Mouse (Mus musculus) liver, embryonic 12.5 days (tissue): ENCODE measurements around the gene Tdp2. TPM values are rescaled to one million over a fixed set of nuclear protein-coding genes. Genes with fewer than 3 reads are reported as not detected.

Experiments used
- ATAC-seq: fragments of 200-750 bp; cut with Nextera tagmentation; 2 replicates; pipeline ENCODE4 v1.8.0; 2017; ENCODE audit warnings: moderate number of reproducible peaks, mild to moderate bottlenecking, moderate library complexity
- H3K27ac ChIP-seq: fragments of 300-500 bp; sonication (generic); 2 replicates; pipeline ENCODE4 v1.5.1; 2016; ENCODE audit warnings: mild to moderate bottlenecking
- H3K27me3 ChIP-seq: fragments of 300-500 bp; sonication (generic); replicated peaks from 2 replicates; pipeline ENCODE4 v1.6.1; 2016; ENCODE audit warnings: mild to moderate bottlenecking, moderate library complexity
- H3K36me3 ChIP-seq: fragments of 300-500 bp; sonication (generic); 2 replicates; pipeline ENCODE4 v1.6.1; 2016; ENCODE audit warnings: mild to moderate bottlenecking, moderate library complexity
- H3K4me1 ChIP-seq: fragments of 300-500 bp; sonication (generic); 2 replicates; pipeline ENCODE4 v1.6.1; 2016
- H3K4me2 ChIP-seq: fragments of 300-500 bp; sonication (generic); 2 replicates; pipeline ENCODE4 v1.6.1; 2016; ENCODE audit warnings: mild to moderate bottlenecking, moderate library complexity
- H3K4me3 ChIP-seq: fragments of 300-500 bp; sonication (generic); 2 replicates; pipeline ENCODE4 v1.5.1; 2016; ENCODE audit warnings: mild to moderate bottlenecking, moderate library complexity
- H3K9ac ChIP-seq: fragments of 300-500 bp; sonication (generic); 2 replicates; pipeline ENCODE4 v1.6.1; 2016; ENCODE audit warnings: mild to moderate bottlenecking, moderate library complexity
- H3K9me3 ChIP-seq: fragments of 300-500 bp; sonication (generic); replicated peaks from 2 replicates; pipeline ENCODE4 v1.6.1; 2016; ENCODE audit warnings: mild to moderate bottlenecking, moderate library complexity
- WGBS: fragments of 180-500 bp; shearing (Covaris S2); methylation state at CpG from one replicate; pipeline ENCODE4 v1.1.7; 2016; ENCODE audit not compliant: insufficient replicate concordance; 5-methylcytosine and 5-hydroxymethylcytosine counted together
- polyA plus RNA-seq: library from polyadenylated mRNA; unstranded; fragments of >200 nt; fragmentation: Nextera tagmentation; extraction: Ambion mirVana; gene quantifications from 2 replicates; pipeline ENCODE4 v1.2.1, GENCODE M21; 2016

Tdp2 gene
- polyA plus RNA-seq, 1 experiment from 2014 or later, result 40.5 TPM

DNA sequence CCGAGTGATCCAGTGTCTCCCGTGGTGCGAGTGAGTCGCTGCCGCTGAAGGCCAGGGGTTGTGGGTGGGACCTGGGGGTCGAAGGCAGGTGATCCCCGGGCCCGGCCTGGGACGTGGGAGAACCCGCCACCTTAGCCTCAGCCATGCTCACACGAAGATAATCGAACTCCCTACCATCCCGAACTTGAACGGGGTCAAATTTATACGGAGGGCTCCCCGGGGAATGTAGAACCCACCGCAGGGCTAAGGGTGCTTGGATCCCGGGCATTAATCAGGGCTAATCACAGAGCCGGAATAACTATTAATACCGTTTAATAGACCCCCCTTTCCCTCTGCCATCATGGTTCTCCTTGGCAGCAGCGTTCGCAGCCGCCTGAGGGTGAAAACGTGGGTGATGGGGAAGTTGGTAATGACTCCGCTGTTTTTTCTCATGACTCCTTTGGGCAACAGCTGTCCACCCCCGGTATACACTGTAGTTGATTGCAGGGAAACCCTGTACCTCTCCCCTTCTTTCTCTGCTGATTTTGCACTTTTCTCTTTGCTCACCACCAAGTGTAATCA lies 29.3 kb upstream of the Tdp2 start:
- Histone ChIP-seq H3K27ac (peak overlapping the region; percentile 100), H3K9ac (peak overlapping the region; percentile 100), H3K4me2 (peak overlapping the region; percentile 90), H3K9me3 (no peaks in the 10 kb centered on the region), H3K27me3 (no peaks in the 10 kb centered on the region), H3K4me1 (peaks cover 34% of the 10 kb centered on the region), H3K36me3 (peaks cover 32% of the 10 kb centered on the region), H3K4me3 (peak overlapping the region; percentile 97)
- under 1% methylated on average over 26 of the region's 26 CpGs for WGBS
- peak; percentile 27; the same call in 1 of the 2 replicates for ATAC-seq

DNA sequence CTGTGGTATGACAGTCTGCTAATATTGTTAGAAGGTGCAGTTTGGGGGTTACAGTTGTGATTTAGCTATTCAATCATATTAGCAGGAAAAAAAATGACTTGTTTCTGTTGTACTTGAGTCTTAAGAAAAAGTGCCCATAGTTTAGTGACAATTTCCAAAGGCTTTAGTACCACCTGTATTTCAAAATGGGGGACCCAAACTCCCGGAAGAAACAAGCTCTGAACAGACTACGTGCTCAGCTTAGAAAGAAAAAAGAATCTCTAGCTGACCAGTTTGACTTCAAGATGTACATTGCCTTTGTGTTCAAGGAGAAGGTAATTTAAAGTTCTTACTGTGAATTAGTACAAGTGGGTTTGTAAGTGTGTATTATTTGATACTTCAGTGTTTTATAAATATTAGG lies 28.3 kb upstream of the Tdp2 start:
- H3K9ac ChIP-seq, result peak overlapping the region; percentile 100
- peak overlapping the region; percentile 100 for H3K27ac ChIP-seq
- no peak for ATAC-seq
- H3K4me3 ChIP-seq, result peak overlapping the region; percentile 97
- WGBS, result 20% methylated on average over 2 of the region's 2 CpGs
- no peaks in the 10 kb centered on the region for H3K9me3 ChIP-seq
- peaks cover 42% of the 10 kb centered on the region for H3K36me3 ChIP-seq
- H3K27me3 ChIP-seq, result no peaks in the 10 kb centered on the region
- H3K4me1 ChIP-seq, result peaks cover 34% of the 10 kb centered on the region
- H3K4me2 ChIP-seq, result peak overlapping the region; percentile 90

DNA sequence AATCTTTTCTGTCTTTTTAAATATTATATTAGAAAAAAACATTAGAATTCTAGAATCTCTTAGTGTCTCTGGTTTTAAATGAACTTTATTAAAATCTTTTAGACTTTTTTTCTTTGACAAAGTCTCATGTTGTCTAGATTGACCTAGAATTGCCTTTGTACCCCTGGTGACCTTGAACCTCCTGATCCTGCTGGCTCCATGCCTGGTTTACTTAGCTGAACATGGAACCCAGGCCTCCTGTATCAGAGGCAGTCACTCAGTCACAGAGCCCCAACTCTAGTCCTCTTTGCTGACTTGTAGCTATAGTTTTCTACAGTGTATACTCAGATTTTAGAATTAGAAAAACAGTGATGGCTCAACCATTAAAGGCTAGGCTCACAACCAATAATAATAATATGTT lies 25.4 kb upstream of the Tdp2 start:
- H3K27ac ChIP-seq, result no peak overlapping the region
- H3K4me3 ChIP-seq, result no peak overlapping the region
- H3K4me2 ChIP-seq, result no peak overlapping the region
- H3K4me1 ChIP-seq, result peaks cover 30% of the 10 kb centered on the region
- H3K27me3 ChIP-seq, result no peaks in the 10 kb centered on the region
- H3K9me3 ChIP-seq, result no peaks in the 10 kb centered on the region
- peaks cover 71% of the 10 kb centered on the region for H3K36me3 ChIP-seq
- no peak overlapping the region for H3K9ac ChIP-seq
- no peak for ATAC-seq

DNA sequence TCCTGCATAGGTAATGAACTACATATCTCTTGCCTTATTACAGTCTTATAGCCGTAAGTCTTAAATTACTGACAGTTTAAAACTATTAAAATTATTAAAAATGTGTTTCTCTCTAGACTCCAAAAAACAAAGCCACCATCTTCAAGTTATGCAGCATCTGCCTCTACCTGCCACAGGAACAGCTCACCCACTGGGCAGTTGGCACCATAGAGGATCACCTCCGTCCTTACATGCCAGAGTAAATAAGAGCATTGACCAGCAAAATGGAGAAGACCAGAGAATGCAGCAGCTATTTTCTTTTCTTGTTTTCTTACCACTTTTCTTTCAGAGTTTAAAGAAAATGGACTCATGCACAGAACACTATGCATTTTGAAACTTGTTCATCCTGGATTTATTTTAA lies 19.0 kb upstream of the Tdp2 start:
- Histone ChIP-seq H3K4me3 (no peak overlapping the region), H3K27ac (no peak overlapping the region), H3K4me2 (no peak overlapping the region), H3K4me1 (peaks cover 10% of the 10 kb centered on the region), H3K9ac (no peak overlapping the region), H3K9me3 (no peaks in the 10 kb centered on the region), H3K27me3 (no peaks in the 10 kb centered on the region), H3K36me3 (peaks cover 91% of the 10 kb centered on the region)
- no peak for ATAC-seq
- WGBS, result 88% methylated on average over 2 of the region's 2 CpGs

DNA sequence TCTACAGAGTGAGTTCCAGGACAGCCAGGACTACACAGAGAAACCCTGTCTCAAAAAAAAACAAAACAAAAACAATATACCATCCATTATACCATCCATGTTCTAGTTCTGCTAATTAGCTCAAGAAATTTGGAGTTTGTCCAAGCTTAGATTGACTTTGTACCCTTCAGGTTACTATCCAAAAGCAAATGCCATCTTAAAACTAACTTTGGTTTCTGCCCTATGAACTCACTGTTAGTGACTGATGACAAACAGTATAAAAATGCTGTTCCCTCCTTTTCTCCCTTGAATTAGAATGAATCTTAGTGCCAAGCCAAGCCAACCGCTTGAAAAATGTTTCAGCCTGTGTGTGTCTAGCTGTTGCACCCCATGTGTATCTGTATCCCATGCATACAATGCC lies 16.9 kb upstream of the Tdp2 start:
- Histone ChIP-seq H3K9me3 (no peaks in the 10 kb centered on the region), H3K4me3 (no peak overlapping the region), H3K36me3 (peaks cover 79% of the 10 kb centered on the region), H3K27me3 (no peaks in the 10 kb centered on the region), H3K27ac (no peak overlapping the region), H3K9ac (no peak overlapping the region), H3K4me2 (no peak overlapping the region), H3K4me1 (peaks cover 10% of the 10 kb centered on the region)
- ATAC-seq, result no peak
- 85% methylated on average over 1 of the region's 1 CpGs for WGBS

DNA sequence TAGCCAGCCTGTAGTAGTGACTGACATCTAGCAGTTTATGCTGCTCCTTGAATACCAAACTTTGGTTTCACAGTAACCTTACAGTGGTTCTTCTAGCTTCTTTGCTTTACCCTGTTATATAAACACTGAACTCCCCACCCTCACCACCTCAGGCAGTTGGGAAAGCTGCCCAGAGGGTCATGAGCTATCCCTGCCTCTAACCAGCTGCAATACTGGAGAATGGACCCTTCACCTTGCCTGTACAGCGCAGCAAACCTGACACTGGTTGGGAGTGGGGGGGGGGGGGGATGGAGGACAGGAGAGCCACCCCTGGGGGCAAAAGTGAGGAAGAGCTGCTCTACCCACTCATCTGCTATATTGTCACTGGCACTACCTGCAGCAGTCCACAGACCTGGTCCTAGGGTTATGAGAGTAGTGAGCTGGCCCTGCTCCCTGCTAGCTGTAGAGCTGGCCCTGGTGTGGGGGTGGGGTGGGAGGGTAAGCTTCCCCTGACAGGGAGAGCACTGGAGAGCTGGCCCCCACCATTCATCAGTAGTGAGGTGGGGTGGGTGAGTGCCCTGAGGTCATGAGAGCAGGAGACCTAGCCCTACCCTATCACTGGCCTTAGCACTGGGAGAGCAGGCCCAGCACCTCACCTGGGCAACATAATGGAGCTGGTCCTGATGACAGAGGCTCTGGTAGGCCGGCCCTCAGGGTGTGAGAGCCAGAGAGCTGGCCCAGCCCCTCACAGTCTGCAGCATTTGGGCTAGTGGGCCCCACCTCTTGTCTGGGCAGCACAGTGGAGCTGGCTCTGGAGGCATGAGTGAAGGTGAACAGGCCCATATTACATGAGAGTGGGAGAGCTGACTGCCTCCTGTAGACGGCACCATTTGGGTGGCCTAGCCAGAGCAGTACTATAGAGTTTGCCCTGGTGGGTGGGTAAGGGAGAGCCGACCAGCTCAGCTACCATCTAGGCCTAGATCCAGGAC lies 15.1 kb upstream of the Tdp2 start:
- 64% methylated on average over 4 of the region's 4 CpGs for WGBS
- Histone ChIP-seq H3K4me2 (peak overlapping the region; percentile 6; the same call in 1 of the 2 replicates), H3K27me3 (no peaks in the 10 kb centered on the region), H3K4me3 (no peak overlapping the region), H3K36me3 (peaks cover 66% of the 10 kb centered on the region), H3K27ac (peak overlapping the region; percentile 64; the same call in 1 of the 2 replicates), H3K4me1 (peaks cover 8% of the 10 kb centered on the region), H3K9ac (no peak overlapping the region), H3K9me3 (no peaks in the 10 kb centered on the region)
- peak; percentile 73 for ATAC-seq

DNA sequence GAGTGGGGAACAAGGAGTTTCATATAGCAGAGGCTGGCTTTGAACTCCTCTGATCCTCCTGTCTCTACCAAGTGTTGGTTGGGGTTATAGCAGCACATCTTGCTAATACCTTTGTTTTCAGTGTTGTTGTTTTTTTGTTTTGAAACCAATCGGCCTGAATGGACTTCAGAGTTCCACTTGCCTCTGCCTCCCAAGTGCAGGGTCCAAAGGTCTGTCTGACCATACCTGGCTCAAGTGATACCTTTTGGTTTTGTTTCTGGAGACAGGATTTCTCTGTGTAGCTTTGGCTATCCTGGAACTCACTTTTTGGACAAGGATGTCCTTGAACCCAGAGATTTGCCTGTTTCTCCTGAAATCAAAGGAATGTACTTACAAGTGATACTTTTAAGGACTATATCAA lies 11.5 kb upstream of the Tdp2 start:
- peaks cover 8% of the 10 kb centered on the region for H3K4me1 ChIP-seq
- no peak overlapping the region for H3K4me3 ChIP-seq
- no peak overlapping the region for H3K27ac ChIP-seq
- no peak overlapping the region for H3K9ac ChIP-seq
- no peak for ATAC-seq
- no peak overlapping the region for H3K4me2 ChIP-seq
- H3K27me3 ChIP-seq, result no peaks in the 10 kb centered on the region
- no peaks in the 10 kb centered on the region for H3K9me3 ChIP-seq
- peaks cover 33% of the 10 kb centered on the region for H3K36me3 ChIP-seq
- 71% methylated on average over 1 of the region's 1 CpGs for WGBS

DNA sequence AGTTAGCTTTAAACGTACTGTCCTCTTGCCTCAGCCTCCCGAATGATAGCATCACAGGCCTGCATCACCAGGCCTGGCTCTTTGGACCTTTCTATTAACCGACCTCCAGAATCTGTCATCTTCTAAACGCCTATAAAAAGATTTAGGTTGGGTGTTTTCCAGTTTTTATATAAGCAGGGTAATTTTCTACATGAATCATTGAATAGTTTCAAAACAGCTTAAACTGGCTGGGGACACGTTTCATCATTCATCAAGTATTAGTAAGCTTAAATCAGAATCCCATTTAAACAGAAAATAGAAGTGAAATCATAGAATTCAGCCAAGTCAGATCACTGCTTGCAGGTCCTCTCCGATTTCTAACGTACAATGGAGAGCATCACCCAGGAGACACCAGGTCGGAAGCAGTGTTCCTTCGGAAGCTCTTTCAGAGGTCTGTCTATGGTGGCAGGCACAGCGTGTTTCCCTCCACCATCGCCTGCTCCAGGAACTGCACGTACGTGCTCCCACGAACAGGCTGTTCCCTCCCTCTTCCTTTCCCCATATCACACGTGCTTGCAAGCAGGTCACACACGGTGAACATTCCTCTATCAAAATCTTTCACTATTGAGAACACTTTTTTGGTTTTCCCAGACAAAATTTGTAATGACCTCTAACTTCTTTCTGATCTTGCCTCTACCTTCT lies 8.7 kb upstream of the Tdp2 start:
- WGBS, result 77% methylated on average over 16 of the region's 16 CpGs
- H3K27ac ChIP-seq, result no peak overlapping the region
- ATAC-seq, result no peak
- H3K4me2 ChIP-seq, result no peak overlapping the region
- no peaks in the 10 kb centered on the region for H3K9me3 ChIP-seq
- H3K36me3 ChIP-seq, result peaks cover 14% of the 10 kb centered on the region
- H3K4me3 ChIP-seq, result no peak overlapping the region
- no peak overlapping the region for H3K9ac ChIP-seq
- H3K27me3 ChIP-seq, result no peaks in the 10 kb centered on the region
- H3K4me1 ChIP-seq, result no peaks in the 10 kb centered on the region

DNA sequence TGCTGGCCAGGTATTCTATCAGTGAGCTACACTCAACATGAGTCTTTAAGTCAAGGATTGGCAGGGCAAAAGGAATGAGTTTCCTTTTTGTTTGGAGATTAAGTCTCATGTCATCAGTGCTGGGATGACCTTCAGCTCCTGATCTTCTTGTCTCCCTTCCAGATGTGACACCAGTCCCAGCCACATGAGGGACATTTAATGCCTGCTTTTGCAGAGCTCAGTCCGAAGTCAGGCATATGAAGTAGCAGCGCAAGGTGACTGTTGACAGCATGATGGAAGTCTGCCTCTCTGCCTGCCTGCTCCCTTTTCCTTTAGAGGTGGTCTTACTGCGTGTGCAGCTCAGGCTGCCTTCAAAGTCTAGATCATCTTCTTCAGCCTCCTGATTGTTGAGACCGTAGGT lies 6.8 kb upstream of the Tdp2 start:
- 73% methylated on average over 4 of the region's 4 CpGs for WGBS
- Histone ChIP-seq H3K4me1 (0 out of 2 replicates have a peak, but pooled peaks cover under 1% of the 10 kb centered on the region), H3K36me3 (peaks cover 4% of the 10 kb centered on the region), H3K27ac (no peak overlapping the region), H3K4me2 (no peak overlapping the region), H3K4me3 (no peak overlapping the region), H3K27me3 (no peaks in the 10 kb centered on the region), H3K9ac (no peak overlapping the region), H3K9me3 (no peaks in the 10 kb centered on the region)
- ATAC-seq, result no peak

DNA sequence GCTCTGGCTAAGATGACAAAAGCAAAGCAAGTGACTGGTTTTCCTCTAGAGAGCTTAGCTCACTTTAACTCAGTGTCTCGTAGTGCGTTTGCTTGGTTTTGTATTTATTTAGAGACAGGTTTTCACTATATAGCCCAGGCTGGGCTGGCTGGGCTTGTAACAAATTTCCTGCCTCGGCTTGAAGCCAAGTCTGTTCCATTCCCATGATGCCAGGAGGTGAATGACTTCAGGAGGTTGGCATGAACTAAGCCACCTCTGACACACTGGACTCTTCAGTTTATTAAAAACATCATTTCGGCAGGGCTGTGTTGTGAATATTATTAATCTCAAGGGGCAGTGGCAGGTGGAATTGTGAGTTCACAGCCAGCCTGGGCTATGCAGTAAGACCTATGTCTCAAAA lies 5.9 kb upstream of the Tdp2 start:
- no peaks in the 10 kb centered on the region for H3K9me3 ChIP-seq
- no peaks in the 10 kb centered on the region for H3K27me3 ChIP-seq
- H3K4me2 ChIP-seq, result no peak overlapping the region
- 82% methylated on average over 4 of the region's 4 CpGs for WGBS
- peaks cover 5% of the 10 kb centered on the region for H3K4me1 ChIP-seq
- H3K27ac ChIP-seq, result no peak overlapping the region
- H3K4me3 ChIP-seq, result no peak overlapping the region
- no peak overlapping the region for H3K9ac ChIP-seq
- no peaks in the 10 kb centered on the region; the same call in 1 of the 2 replicates for H3K36me3 ChIP-seq
- ATAC-seq, result no peak

DNA sequence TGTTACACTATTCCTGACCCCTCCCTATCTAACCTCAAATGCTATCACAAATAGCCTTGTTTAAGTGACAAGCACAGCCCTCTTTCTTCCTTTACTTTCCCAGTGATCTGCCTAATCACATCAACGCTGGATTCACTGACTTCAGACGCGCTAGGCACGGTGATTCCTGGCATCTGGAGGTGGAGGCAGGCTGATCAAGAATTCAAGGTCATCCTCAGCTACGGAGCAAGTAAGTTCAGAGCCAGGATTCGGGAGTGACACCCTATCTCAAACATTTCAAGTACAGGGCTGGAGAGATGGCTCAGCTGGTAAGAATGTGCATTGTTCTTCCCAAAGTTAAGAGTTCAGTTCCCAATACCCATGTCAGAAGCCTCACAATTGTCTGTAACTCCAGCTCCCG lies 5.4 kb upstream of the Tdp2 start:
- no peak overlapping the region for H3K4me3 ChIP-seq
- H3K36me3 ChIP-seq, result no peaks in the 10 kb centered on the region
- H3K9me3 ChIP-seq, result no peaks in the 10 kb centered on the region
- no peak overlapping the region for H3K27ac ChIP-seq
- WGBS, result 77% methylated on average over 7 of the region's 7 CpGs
- no peak overlapping the region for H3K9ac ChIP-seq
- ATAC-seq, result no peak
- H3K4me2 ChIP-seq, result no peak overlapping the region
- H3K4me1 ChIP-seq, result peaks cover 5% of the 10 kb centered on the region
- H3K27me3 ChIP-seq, result no peaks in the 10 kb centered on the region
